Mouse (Mus musculus): Measurements from ENCODE around the gene Slc17a7. TPM values are rescaled to one million over a fixed set of nuclear protein-coding genes. Genes with fewer than 3 reads are reported as not detected.

Slc17a7 gene
- polyA plus RNA-seq, 1 experiment, result 0.58 TPM

DNA sequence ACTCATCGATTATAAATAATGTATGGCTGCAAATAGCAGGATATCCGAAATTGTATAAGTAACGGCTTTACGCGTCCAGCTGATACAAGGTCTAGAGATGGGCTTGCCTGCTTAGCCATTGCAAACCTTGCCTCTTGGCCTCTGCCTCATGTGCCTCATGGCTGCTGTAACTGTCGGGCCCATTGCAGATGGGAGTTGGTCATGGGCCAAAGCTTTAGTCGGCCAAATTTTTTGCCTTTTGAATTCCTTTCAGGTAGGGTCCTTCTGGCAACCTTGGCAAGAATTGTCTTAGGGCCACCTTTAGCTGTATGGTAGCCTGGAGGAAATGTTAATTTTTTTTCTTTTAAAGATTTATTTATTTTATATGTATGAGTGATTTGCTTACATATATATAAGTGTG lies 61.1 kb downstream of the Slc17a7 start:
- Histone ChIP-seq H3K27ac (ENCODE audit: insufficient read depth, low read length) (no peak overlapping the region), H3K4me1 (ENCODE audit: control insufficient read depth, insufficient read depth, low read length) (no peaks in the 10 kb centered on the region), H3K4me3 (ENCODE audit: insufficient read depth, low read length) (no peak overlapping the region)
- no peak for TF ChIP-seq POLR2A (IDR thresholded peaks at IDR 0.05; ENCODE audit: low read depth, low read length)
- no peak for TF ChIP-seq CTCF (IDR thresholded peaks at IDR 0.05; ENCODE audit: borderline replicate concordance, insufficient read depth, low read length)

Other genes with a start within 250 kb of the Slc17a7 start
- 129 and 132 TPM in 2 replicates for gene Ap2a1, start 234.5 kb upstream of the Slc17a7 start, polyA plus RNA-seq (2011; ENCODE audit: insufficient read length, low read depth, missing spikeins)
- not detected in 2 replicates for gene Tsks, start 220.7 kb upstream of the Slc17a7 start, polyA plus RNA-seq (2011; ENCODE audit: insufficient read length, low read depth, missing spikeins)
- 68.9 and 82.5 TPM in 2 replicates for gene Cpt1c, start 189.1 kb upstream of the Slc17a7 start, polyA plus RNA-seq (2011; ENCODE audit: insufficient read length, low read depth, missing spikeins)
- 403 and 439 TPM in 2 replicates for gene Prmt1, start 177.4 kb upstream of the Slc17a7 start, polyA plus RNA-seq (2011; ENCODE audit: insufficient read length, low read depth, missing spikeins)
- gene Irf3, start 166.3 kb upstream of the Slc17a7 start, polyA plus RNA-seq (2011; ENCODE audit: insufficient read length, low read depth, missing spikeins), result 62.2 and 75.1 TPM in 2 replicates
- gene Bcl2l12, start 165.2 kb upstream of the Slc17a7 start, polyA plus RNA-seq (2011; ENCODE audit: insufficient read length, low read depth, missing spikeins), result 31.8 and 37.1 TPM in 2 replicates
- 75.4 and 79.8 TPM in 2 replicates for gene Scaf1, start 147.6 kb upstream of the Slc17a7 start, polyA plus RNA-seq (2011; ENCODE audit: insufficient read length, low read depth, missing spikeins)
- gene Rras, start 146.0 kb upstream of the Slc17a7 start, polyA plus RNA-seq (2011; ENCODE audit: insufficient read length, low read depth, missing spikeins), result 83.0 and 116 TPM in 2 replicates
- 15.4 and 16.9 TPM in 2 replicates for gene Prr12, start 111.1 kb upstream of the Slc17a7 start, polyA plus RNA-seq (2011; ENCODE audit: insufficient read length, low read depth, missing spikeins)
- gene Nosip, start 101.5 kb upstream of the Slc17a7 start, polyA plus RNA-seq (2011; ENCODE audit: insufficient read length, low read depth, missing spikeins), result 33.0 and 38.0 TPM in 2 replicates
- gene Prrg2, start 101.3 kb upstream of the Slc17a7 start, polyA plus RNA-seq (2011; ENCODE audit: insufficient read length, low read depth, missing spikeins), result 15.1 and 17.5 TPM in 2 replicates
- 439 and 601 TPM in 2 replicates for gene Rcn3, start 71.7 kb upstream of the Slc17a7 start, polyA plus RNA-seq (2011; ENCODE audit: insufficient read length, low read depth, missing spikeins)
- 41.5 and 64.3 TPM in 2 replicates for gene Fcgrt, start 60.1 kb upstream of the Slc17a7 start, polyA plus RNA-seq (2011; ENCODE audit: insufficient read length, low read depth, missing spikeins)
- 1,929 and 1,977 TPM in 2 replicates for gene Rps11, start 39.5 kb upstream of the Slc17a7 start, polyA plus RNA-seq (2011; ENCODE audit: insufficient read length, low read depth, missing spikeins)
- gene Rpl13a, start 35.2 kb upstream of the Slc17a7 start, polyA plus RNA-seq (2011; ENCODE audit: insufficient read length, low read depth, missing spikeins), result 3,288 and 3,370 TPM in 2 replicates
- gene Gm45713, start 27.7 kb upstream of the Slc17a7 start, polyA plus RNA-seq (2011; ENCODE audit: insufficient read length, low read depth, missing spikeins), result 1.8 TPM in 2 replicates
- 9.4 and 17.1 TPM in 2 replicates for gene Flt3l, start 27.5 kb upstream of the Slc17a7 start, polyA plus RNA-seq (2011; ENCODE audit: insufficient read length, low read depth, missing spikeins)
- 45.6 and 56.2 TPM in 2 replicates for gene Pih1d1, start 9.6 kb upstream of the Slc17a7 start, polyA plus RNA-seq (2011; ENCODE audit: insufficient read length, low read depth, missing spikeins)
- gene Aldh16a1, start 9.4 kb upstream of the Slc17a7 start, polyA plus RNA-seq (2011; ENCODE audit: insufficient read length, low read depth, missing spikeins), result 24.9 and 25.0 TPM in 2 replicates
- not detected in 2 replicates for gene Gfy, start 15.6 kb downstream of the Slc17a7 start, polyA plus RNA-seq (2011; ENCODE audit: insufficient read length, low read depth, missing spikeins)
- not detected in 2 replicates for gene Pth2, start 17.0 kb downstream of the Slc17a7 start, polyA plus RNA-seq (2011; ENCODE audit: insufficient read length, low read depth, missing spikeins)
- not detected in 2 replicates for gene Ccdc155, start 40.9 kb downstream of the Slc17a7 start, polyA plus RNA-seq (2011; ENCODE audit: insufficient read length, low read depth, missing spikeins)
- gene Dkkl1, start 48.2 kb downstream of the Slc17a7 start, polyA plus RNA-seq (2011; ENCODE audit: insufficient read length, low read depth, missing spikeins), result not detected in 2 replicates
- gene Tead2, start 51.8 kb downstream of the Slc17a7 start, polyA plus RNA-seq (2011; ENCODE audit: insufficient read length, low read depth, missing spikeins), result 79.9 and 94.3 TPM in 2 replicates
- 0.86 TPM in 1 of 2 replicates, not detected in the other for gene Cd37, start 75.2 kb downstream of the Slc17a7 start, polyA plus RNA-seq (2011; ENCODE audit: insufficient read length, low read depth, missing spikeins)
- not detected in 2 replicates for gene Slc6a16, start 77.1 kb downstream of the Slc17a7 start, polyA plus RNA-seq (2011; ENCODE audit: insufficient read length, low read depth, missing spikeins)
- gene Slc6a21, start 113.6 kb downstream of the Slc17a7 start, polyA plus RNA-seq (2011; ENCODE audit: insufficient read length, low read depth, missing spikeins), result not detected in 2 replicates
- 9.8 and 12.8 TPM in 2 replicates for gene Trpm4, start 169.8 kb downstream of the Slc17a7 start, polyA plus RNA-seq (2011; ENCODE audit: insufficient read length, low read depth, missing spikeins)
- not detected in 2 replicates for gene Hrc, start 171.3 kb downstream of the Slc17a7 start, polyA plus RNA-seq (2011; ENCODE audit: insufficient read length, low read depth, missing spikeins)
- gene Ppfia3, start 203.1 kb downstream of the Slc17a7 start, polyA plus RNA-seq (2011; ENCODE audit: insufficient read length, low read depth, missing spikeins), result 2.5 and 2.7 TPM in 2 replicates
- 2.3 TPM in 1 of 2 replicates, not detected in the other for gene Lin7b, start 206.6 kb downstream of the Slc17a7 start, polyA plus RNA-seq (2011; ENCODE audit: insufficient read length, low read depth, missing spikeins)
- gene Snrnp70, start 231.8 kb downstream of the Slc17a7 start, polyA plus RNA-seq (2011; ENCODE audit: insufficient read length, low read depth, missing spikeins), result 407 and 463 TPM in 2 replicates
- not detected in 2 replicates for gene Kcna7, start 241.7 kb downstream of the Slc17a7 start, polyA plus RNA-seq (2011; ENCODE audit: insufficient read length, low read depth, missing spikeins)
- gene Ntf5, start 249.7 kb downstream of the Slc17a7 start, polyA plus RNA-seq (2011; ENCODE audit: insufficient read length, low read depth, missing spikeins), result 0.79 and 1.0 TPM in 2 replicates